Mouse (Mus musculus): Measurements from ENCODE around the gene Cetn4. TPM values are rescaled to one million over a fixed set of nuclear protein-coding genes. Genes with fewer than 3 reads are reported as not detected.

Cetn4 gene
- polyA plus RNA-seq, 1 experiment from 2014 or later, result 1.7 TPM

DNA sequence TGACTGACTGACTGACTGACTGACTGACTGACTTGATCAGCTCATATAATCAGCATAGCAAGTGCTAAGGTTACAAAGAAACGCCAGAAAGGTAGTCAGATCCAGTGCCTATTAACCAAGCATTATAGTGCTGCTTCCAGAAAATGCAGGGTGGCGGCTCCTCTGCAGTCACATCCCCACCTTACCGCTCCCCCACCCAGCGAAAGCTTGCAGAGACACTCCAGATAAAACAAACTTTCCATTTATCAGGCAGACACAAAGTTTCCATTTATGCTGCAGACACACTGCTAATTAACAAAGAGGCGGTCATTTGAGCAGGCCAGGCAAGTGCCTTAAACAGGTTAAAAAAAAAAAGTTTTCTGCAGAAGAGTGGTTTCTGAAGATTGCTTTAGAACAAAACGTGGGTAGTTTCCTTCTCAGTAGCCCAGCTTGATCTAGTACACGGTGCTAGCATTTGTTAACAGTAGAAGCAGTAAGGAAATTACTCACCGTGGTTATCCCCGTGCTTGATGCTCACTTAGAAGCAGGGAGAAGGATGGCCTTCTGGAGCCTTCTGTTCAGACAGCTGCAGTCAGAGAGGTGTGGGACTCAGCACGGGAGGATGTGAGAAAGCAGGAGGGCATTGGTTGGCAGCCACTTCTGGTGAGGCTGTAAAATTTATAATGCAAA lies 53.0 kb downstream of the Cetn4 start:
- Histone ChIP-seq H3K36me3 (ENCODE audit: control insufficient read depth, insufficient read depth, low read length) (no peaks in the 10 kb centered on the region), H3K4me2 (replicated peaks; ENCODE audit: low read depth) (no peak overlapping the region), H3K4me3 (ENCODE audit: low read depth, low read length) (no peak overlapping the region), H3K9me3 (ENCODE audit: control insufficient read depth, low read length) (no peaks in the 10 kb centered on the region), H3K4me1 (replicated peaks; ENCODE audit: control insufficient read depth, insufficient read depth) (no peaks in the 10 kb centered on the region), H3K27me3 (ENCODE audit: control insufficient read depth, insufficient read depth, low read length) (no peaks in the 10 kb centered on the region), H3K9ac (ENCODE audit: low read length) (no peak overlapping the region), H3K27ac (replicated peaks) (no peak overlapping the region)
- no peak for ATAC-seq (ENCODE audit: low FRiP score, low TSS enrichment)
- WGBS, result 40% methylated on average over 10 of the region's 10 CpGs
- no peak for DNase-seq (ENCODE audit: low spot score)
- no peak for TF ChIP-seq EP300 (optimal IDR thresholded peaks at IDR 0.05)
- TF ChIP-seq CTCF (IDR thresholded peaks at IDR 0.05; ENCODE audit: low read depth), result no peak

- Histone ChIP-seq H3K4me1 (replicated peaks; ENCODE audit: control insufficient read depth, insufficient read depth) (no peaks in the 10 kb centered on the region), H3K9ac (ENCODE audit: low read length) (no peak overlapping the region), H3K27me3 (ENCODE audit: control insufficient read depth, insufficient read depth, low read length) (no peaks in the 10 kb centered on the region), H3K9me3 (ENCODE audit: control insufficient read depth, low read length) (no peaks in the 10 kb centered on the region), H3K27ac (replicated peaks) (no peak overlapping the region), H3K4me3 (ENCODE audit: low read depth, low read length) (no peak overlapping the region), H3K36me3 (ENCODE audit: control insufficient read depth, insufficient read depth, low read length) (no peaks in the 10 kb centered on the region), H3K4me2 (replicated peaks; ENCODE audit: low read depth) (no peak overlapping the region)
- TF ChIP-seq EP300 (optimal IDR thresholded peaks at IDR 0.05), result no peak
- no peak for TF ChIP-seq CTCF (IDR thresholded peaks at IDR 0.05; ENCODE audit: low read depth)
- DNase-seq (ENCODE audit: low spot score) (no peak), ATAC-seq (ENCODE audit: low FRiP score, low TSS enrichment) (no peak)
- WGBS, result 84% methylated on average over 15 of the region's 15 CpGs
Observed at GRCm38 (mm10) chr3:37257776-37258175, 54.7 kb downstream of the Cetn4 start.

Other genes starting within 250 kb of the Cetn4 start
- gene Adad1, start 249.2 kb downstream of the Cetn4 start, polyA plus RNA-seq (2015; fragmentation: Nextera tagmentation; extraction: Ambion mirVana), result 0.28 and 0.30 TPM in 2 replicates
- gene Il2, start 186.7 kb downstream of the Cetn4 start, polyA plus RNA-seq (2015; fragmentation: Nextera tagmentation; extraction: Ambion mirVana), result 0.51 and 0.53 TPM in 2 replicates
- gene Il21, start 80.1 kb downstream of the Cetn4 start, polyA plus RNA-seq (2015; fragmentation: Nextera tagmentation; extraction: Ambion mirVana), result not detected in 2 replicates
- gene Bbs12, start 154 bp downstream of the Cetn4 start, polyA plus RNA-seq (2015; fragmentation: Nextera tagmentation; extraction: Ambion mirVana), result 2.4 and 2.9 TPM in 2 replicates
- gene Fgf2, start 35.6 kb upstream of the Cetn4 start, polyA plus RNA-seq (2015; fragmentation: Nextera tagmentation; extraction: Ambion mirVana), result 1.1 and 1.2 TPM in 2 replicates
- 14.3 and 14.8 TPM in 2 replicates for gene Spata5, start 107.2 kb upstream of the Cetn4 start, polyA plus RNA-seq (2015; fragmentation: Nextera tagmentation; extraction: Ambion mirVana)
- gene Nudt6, start 107.5 kb upstream of the Cetn4 start, polyA plus RNA-seq (2015; fragmentation: Nextera tagmentation; extraction: Ambion mirVana), result 9.2 and 10.8 TPM in 2 replicates